Mouse (Mus musculus): ENCODE measurements at regions not wholly inside any gene's neighbourhood (a gene's known extent, or its start where the extent isn't known, plus 50 kb on each side); places are given as distances from the start of the nearest gene placed in this dataset.

GRCm38 (mm10) chr5:134009843-134010242, 89.7 kb upstream of the Castor2 start:
- H3K27me3 ChIP-seq (ENCODE audit: control insufficient read depth, insufficient read depth, low read length): no peaks in the 10 kb centered on the region
- no peak for TF ChIP-seq POLR2A (IDR thresholded peaks at IDR 0.05; ENCODE audit: low read depth, low read length)
- no peak for TF ChIP-seq CTCF (IDR thresholded peaks at IDR 0.05; ENCODE audit: extremely low read depth, insufficient read depth, insufficient read length, insufficient replicate concordance)
- no peak overlapping the region for H3K27ac ChIP-seq (ENCODE audit: insufficient read depth, low read length)
- no peaks in the 10 kb centered on the region for H3K4me1 ChIP-seq (ENCODE audit: control insufficient read depth, insufficient read depth, insufficient read length)
- no peak overlapping the region for H3K4me3 ChIP-seq (ENCODE audit: extremely low read depth, insufficient read depth, insufficient read length)
- 91% methylated on average over 14 of the region's 14 CpGs for WGBS
- DNase-seq (ENCODE audit: low read depth in 1 of 2, low spot score in 2 of 2): no peak
- no peaks in the 10 kb centered on the region for H3K36me3 ChIP-seq (ENCODE audit: control insufficient read depth, insufficient read depth, low read length)

DNA sequence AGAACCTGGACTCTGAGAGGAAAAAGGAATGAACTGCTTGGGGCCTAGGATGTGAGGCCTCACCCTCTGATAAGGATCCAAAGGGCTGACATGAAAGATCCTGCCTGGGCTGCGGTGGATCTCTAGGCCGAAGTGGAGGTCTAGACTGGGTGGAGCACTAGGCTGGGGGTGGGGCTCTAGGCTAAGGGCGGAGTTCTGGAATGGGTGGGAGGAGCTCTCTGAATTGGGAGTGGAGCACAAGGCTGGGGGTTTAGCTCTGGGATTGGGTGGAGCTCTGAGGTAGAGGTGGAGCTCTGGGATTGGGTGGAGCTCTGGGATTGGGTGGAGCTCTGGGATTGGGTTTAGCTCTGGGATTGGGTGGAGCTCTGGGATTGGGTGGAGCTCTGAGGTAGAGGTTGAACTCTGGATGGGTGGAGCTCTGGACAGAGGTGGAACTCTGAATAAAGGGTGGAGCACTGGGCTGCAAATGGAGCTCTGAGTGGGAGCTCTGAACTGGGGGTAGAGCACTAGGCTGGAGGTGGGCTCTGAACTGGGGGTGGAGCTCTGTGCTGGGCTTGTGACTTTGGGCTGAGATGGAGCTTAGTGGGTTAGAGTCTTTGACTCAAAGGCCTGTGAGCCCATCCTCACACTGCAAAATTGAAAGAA, 92.3 kb upstream of the Castor2 start:
- TF ChIP-seq CTCF (IDR thresholded peaks at IDR 0.05; ENCODE audit: extremely low read depth, insufficient read depth, insufficient read length, insufficient replicate concordance) (no peak), POLR2A (IDR thresholded peaks at IDR 0.05; ENCODE audit: low read depth, low read length) (no peak)
- Histone ChIP-seq H3K27ac (ENCODE audit: insufficient read depth, low read length) (no peak overlapping the region), H3K4me1 (ENCODE audit: control insufficient read depth, insufficient read depth, insufficient read length) (no peaks in the 10 kb centered on the region), H3K36me3 (ENCODE audit: control insufficient read depth, insufficient read depth, low read length) (no peaks in the 10 kb centered on the region), H3K27me3 (ENCODE audit: control insufficient read depth, insufficient read depth, low read length) (no peaks in the 10 kb centered on the region), H3K4me3 (ENCODE audit: extremely low read depth, insufficient read depth, insufficient read length) (no peak overlapping the region)
- DNase-seq (ENCODE audit: low read depth in 1 of 2, low spot score in 2 of 2): no peak
- 43% methylated on average over 3 of the region's 3 CpGs for WGBS

DNA sequence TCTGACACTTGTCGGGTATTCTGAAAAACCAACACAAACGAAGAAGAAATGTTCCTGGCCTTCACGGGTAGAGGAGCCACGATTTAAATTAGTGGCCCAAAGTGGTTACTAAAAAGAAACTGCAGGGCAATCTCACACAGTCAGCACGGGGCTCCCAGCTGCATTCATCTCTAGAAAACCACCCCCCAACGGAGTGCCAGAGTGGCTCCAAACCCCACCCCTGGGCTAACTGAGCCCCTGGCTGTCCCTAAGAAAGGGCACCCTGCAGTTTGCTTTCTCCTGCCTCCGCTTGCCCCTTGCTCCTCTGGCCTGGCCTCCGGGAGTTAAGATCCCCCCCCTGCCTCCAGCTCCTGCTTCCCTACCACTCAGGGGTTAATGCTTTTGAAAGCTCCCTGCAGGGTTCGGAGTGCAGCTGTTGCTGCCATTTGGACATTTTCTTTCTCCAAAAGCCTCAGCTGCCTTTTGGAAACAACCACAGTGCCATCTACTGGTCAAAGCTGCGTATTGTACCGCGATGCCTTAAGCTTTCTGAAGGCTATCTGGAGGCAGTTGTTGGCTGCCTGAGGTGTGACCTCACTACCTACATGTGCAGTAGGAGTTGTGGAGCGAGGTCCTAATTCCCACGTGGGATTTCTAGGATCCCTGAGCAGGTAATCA, 92.9 kb upstream of the Castor2 start:
- Histone ChIP-seq H3K4me3 (ENCODE audit: extremely low read depth, insufficient read depth, insufficient read length) (no peak overlapping the region), H3K4me1 (ENCODE audit: control insufficient read depth, insufficient read depth, insufficient read length) (no peaks in the 10 kb centered on the region), H3K27me3 (ENCODE audit: control insufficient read depth, insufficient read depth, low read length) (no peaks in the 10 kb centered on the region), H3K36me3 (ENCODE audit: control insufficient read depth, insufficient read depth, low read length) (no peaks in the 10 kb centered on the region), H3K27ac (ENCODE audit: insufficient read depth, low read length) (no peak overlapping the region)
- WGBS: 30% methylated on average over 14 of the region's 14 CpGs
- peak; percentile 39; the same call in 1 of the 2 replicates for TF ChIP-seq CTCF (IDR thresholded peaks at IDR 0.05; ENCODE audit: extremely low read depth, insufficient read depth, insufficient read length, insufficient replicate concordance)
- TF ChIP-seq POLR2A (IDR thresholded peaks at IDR 0.05; ENCODE audit: low read depth, low read length): no peak
- peak in 1 of 2 experiments; percentile 15 for DNase-seq (ENCODE audit: low read depth in 1 of 2, low spot score in 2 of 2)

GRCm38 (mm10) chr5:134006001-134006400, 93.5 kb upstream of the Castor2 start:
- 83% methylated on average over 3 of the region's 3 CpGs for WGBS
- H3K4me3 ChIP-seq (ENCODE audit: extremely low read depth, insufficient read depth, insufficient read length): no peak overlapping the region
- DNase-seq (ENCODE audit: low read depth in 1 of 2, low spot score in 2 of 2): no peak
- no peak for TF ChIP-seq CTCF (IDR thresholded peaks at IDR 0.05; ENCODE audit: extremely low read depth, insufficient read depth, insufficient read length, insufficient replicate concordance)
- no peak for TF ChIP-seq POLR2A (IDR thresholded peaks at IDR 0.05; ENCODE audit: low read depth, low read length)
- no peak overlapping the region for H3K27ac ChIP-seq (ENCODE audit: insufficient read depth, low read length)
- no peaks in the 10 kb centered on the region for H3K36me3 ChIP-seq (ENCODE audit: control insufficient read depth, insufficient read depth, low read length)
- no peaks in the 10 kb centered on the region for H3K4me1 ChIP-seq (ENCODE audit: control insufficient read depth, insufficient read depth, insufficient read length)
- no peaks in the 10 kb centered on the region for H3K27me3 ChIP-seq (ENCODE audit: control insufficient read depth, insufficient read depth, low read length)

GRCm38 (mm10) chr5:134000100-134000499, 99.4 kb upstream of the Castor2 start:
- H3K27ac ChIP-seq (ENCODE audit: insufficient read depth, low read length): no peak overlapping the region

GRCm38 (mm10) chr5:133999698-134000097, 99.8 kb upstream of the Castor2 start:
- Histone ChIP-seq H3K27me3 (ENCODE audit: control insufficient read depth, insufficient read depth, low read length) (no peaks in the 10 kb centered on the region), H3K36me3 (ENCODE audit: control insufficient read depth, insufficient read depth, low read length) (no peaks in the 10 kb centered on the region), H3K4me3 (ENCODE audit: extremely low read depth, insufficient read depth, insufficient read length) (no peak overlapping the region), H3K27ac (ENCODE audit: insufficient read depth, low read length) (no peak overlapping the region), H3K4me1 (ENCODE audit: control insufficient read depth, insufficient read depth, insufficient read length) (no peaks in the 10 kb centered on the region)
- WGBS: 52% methylated on average over 5 of the region's 5 CpGs
- TF ChIP-seq CTCF (IDR thresholded peaks at IDR 0.05; ENCODE audit: extremely low read depth, insufficient read depth, insufficient read length, insufficient replicate concordance): no peak
- DNase-seq (ENCODE audit: low read depth in 1 of 2, low spot score in 2 of 2): no peak

More at GRCm38 (mm10) chr5:134000100-134000499, 99.4 kb upstream of the Castor2 start:
- Histone ChIP-seq H3K4me3 (ENCODE audit: extremely low read depth, insufficient read depth, insufficient read length) (no peak overlapping the region), H3K4me1 (ENCODE audit: control insufficient read depth, insufficient read depth, insufficient read length) (no peaks in the 10 kb centered on the region), H3K36me3 (ENCODE audit: control insufficient read depth, insufficient read depth, low read length) (no peaks in the 10 kb centered on the region), H3K27me3 (ENCODE audit: control insufficient read depth, insufficient read depth, low read length) (no peaks in the 10 kb centered on the region)
- TF ChIP-seq POLR2A (IDR thresholded peaks at IDR 0.05; ENCODE audit: low read depth, low read length): no peak
- no peak for TF ChIP-seq CTCF (IDR thresholded peaks at IDR 0.05; ENCODE audit: extremely low read depth, insufficient read depth, insufficient read length, insufficient replicate concordance)
- no peak for DNase-seq (ENCODE audit: low read depth in 1 of 2, low spot score in 2 of 2)
- 34% methylated on average over 3 of the region's 3 CpGs for WGBS

DNA sequence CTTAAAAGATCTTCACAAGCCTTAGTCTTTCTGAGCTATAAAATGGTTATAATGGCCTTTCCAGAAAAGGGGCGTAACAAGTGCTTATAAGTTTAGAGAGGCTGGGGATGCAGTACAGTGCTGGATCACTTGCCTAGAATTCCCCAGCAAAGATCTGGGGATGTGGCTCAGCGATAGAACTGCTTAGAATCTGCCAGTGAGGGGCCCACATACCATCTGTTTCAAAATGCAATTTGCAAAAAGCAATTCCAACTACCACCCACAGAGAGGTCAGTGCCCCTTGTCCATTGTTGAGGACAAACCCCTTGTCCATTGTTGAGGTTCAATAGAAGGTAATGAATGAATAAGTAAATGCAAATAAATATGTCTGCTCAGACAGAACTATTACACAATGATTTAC, 107.5 kb upstream of the Castor2 start:
- WGBS: 70% methylated on average over 2 of the region's 2 CpGs
- H3K27ac ChIP-seq (ENCODE audit: insufficient read depth, low read length): no peak overlapping the region
- no peak overlapping the region for H3K4me3 ChIP-seq (ENCODE audit: extremely low read depth, insufficient read depth, insufficient read length)
- no peak for TF ChIP-seq CTCF (IDR thresholded peaks at IDR 0.05; ENCODE audit: extremely low read depth, insufficient read depth, insufficient read length, insufficient replicate concordance)
- TF ChIP-seq POLR2A (IDR thresholded peaks at IDR 0.05; ENCODE audit: low read depth, low read length): no peak
- no peaks in the 10 kb centered on the region for H3K36me3 ChIP-seq (ENCODE audit: control insufficient read depth, insufficient read depth, low read length)
- no peak for DNase-seq (ENCODE audit: low read depth in 1 of 2, low spot score in 2 of 2)
- no peaks in the 10 kb centered on the region for H3K4me1 ChIP-seq (ENCODE audit: control insufficient read depth, insufficient read depth, insufficient read length)
- H3K27me3 ChIP-seq (ENCODE audit: control insufficient read depth, insufficient read depth, low read length): no peaks in the 10 kb centered on the region
